Mouse (Mus musculus): ENCODE data around the gene Fcgbp. TPM values are rescaled to one million over a fixed set of nuclear protein-coding genes. Genes with fewer than 3 reads are reported as not detected.
"Not testable (repeated sequence)": the region's sequence is repeated elsewhere in the genome, so short reads cannot be mapped to it uniquely, and the experiment has no call there.

The Fcgbp gene
- polyA plus RNA-seq, 1 experiment from 2014 or later = 0.17 TPM

DNA sequence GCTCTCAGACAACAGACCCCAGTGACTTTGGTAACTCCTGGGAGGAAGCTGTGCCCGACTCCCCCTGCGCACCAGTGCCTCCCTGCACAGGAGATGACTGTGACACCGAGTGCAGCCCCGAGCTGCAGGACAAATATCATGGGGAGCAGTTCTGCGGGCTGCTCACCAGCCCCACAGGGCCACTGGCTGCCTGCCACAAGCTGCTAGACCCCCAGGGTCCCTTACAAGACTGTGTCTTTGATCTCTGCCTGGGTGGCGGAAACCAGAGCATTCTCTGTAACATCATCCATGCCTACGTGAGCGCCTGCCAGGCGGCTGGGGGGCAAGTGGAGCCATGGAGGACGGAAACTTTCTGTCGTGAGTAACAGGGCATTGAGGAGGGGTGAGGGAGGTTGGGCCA, 22.5 kb downstream of the Fcgbp start:
- Histone ChIP-seq H3K27ac (replicated peaks) (no peak overlapping the region), H3K4me1 (replicated peaks) (no peaks in the 10 kb centered on the region), H3K27me3 (no peaks in the 10 kb centered on the region), H3K9ac (no peak overlapping the region), H3K36me3 (replicated peaks) (no peaks in the 10 kb centered on the region), H3K4me3 (replicated peaks) (no peak overlapping the region), H3K9me3 (replicated peaks) (no peaks in the 10 kb centered on the region), H3K4me2 (no peak overlapping the region)
- 44% methylated on average over 11 of the region's 11 CpGs for WGBS (ENCODE audit: insufficient replicate concordance)
- ATAC-seq (ENCODE audit: insufficient read depth) = no peak

DNA sequence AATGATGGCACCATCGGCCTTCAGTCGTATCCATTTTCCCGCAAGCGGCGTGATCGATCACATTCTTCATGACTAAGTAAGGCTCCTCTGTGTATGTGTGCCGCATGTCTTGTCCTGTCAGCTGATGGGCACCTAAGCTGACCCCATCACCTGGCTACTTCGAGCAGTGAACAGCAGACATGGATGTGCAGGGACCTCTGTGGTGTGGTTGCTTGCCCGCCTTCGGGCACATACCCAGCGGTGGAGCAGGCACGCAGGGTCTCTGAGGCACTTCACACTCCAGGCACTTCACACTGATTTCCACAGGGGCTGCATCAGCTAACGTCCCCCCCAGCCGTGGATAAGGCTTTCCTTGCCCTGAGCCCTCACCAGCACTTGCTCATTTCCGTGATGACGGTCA, 28.1 kb downstream of the Fcgbp start:
- no peak overlapping the region for H3K27ac ChIP-seq (replicated peaks)
- WGBS (ENCODE audit: insufficient replicate concordance) = 83% methylated on average over 16 of the region's 16 CpGs
- ATAC-seq (ENCODE audit: insufficient read depth) = no peak

DNA sequence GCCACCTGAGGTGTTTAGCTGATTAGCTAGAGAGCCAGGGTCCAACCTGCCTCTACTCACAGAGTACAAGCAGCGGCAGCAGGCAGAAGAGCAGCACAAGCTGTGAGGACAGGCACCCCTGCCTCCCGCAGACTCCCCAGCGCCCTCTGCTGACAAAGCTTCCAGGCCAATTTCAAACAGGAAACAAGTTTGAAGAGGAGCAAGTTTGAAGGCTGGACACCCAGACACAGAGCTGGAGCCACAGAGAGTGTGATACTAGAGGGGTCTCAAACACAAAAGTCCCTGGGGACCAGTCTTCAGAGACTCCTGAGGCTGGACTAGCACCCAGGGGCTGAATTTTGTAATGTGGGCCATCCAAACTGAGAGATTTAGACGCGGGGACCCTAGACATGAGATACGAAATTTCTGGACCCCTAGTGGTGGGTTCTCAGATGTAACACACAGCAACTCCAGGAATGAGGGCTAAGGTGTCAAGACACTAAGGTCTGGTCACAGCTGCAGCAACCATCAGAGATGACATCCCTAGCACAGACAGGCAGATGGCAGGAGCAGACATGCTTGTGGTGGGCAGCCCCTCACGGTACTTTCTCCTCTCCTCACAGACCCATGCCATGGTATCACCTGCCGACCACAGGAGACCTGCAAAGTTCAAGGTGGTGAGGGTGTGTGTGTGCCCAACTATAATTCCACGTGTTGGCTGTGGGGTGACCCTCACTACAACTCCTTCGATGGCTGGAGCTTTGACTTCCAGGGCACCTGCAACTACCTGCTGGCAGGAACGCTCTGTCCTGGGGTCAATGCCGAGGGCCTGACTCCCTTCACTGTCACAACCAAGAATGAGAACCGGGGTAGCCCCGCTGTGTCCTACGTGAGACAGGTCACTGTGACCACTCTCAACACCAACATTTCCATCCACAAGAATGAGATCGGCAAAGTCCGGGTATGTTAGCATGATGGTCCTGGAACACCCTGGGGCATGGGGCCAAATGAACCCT, 29.9 kb downstream of the Fcgbp start:
- Histone ChIP-seq H3K36me3 (replicated peaks) (no peaks in the 10 kb centered on the region), H3K27ac (replicated peaks) (no peak overlapping the region), H3K4me3 (replicated peaks) (no peak overlapping the region), H3K9me3 (replicated peaks) (no peaks in the 10 kb centered on the region), H3K4me2 (no peak overlapping the region), H3K9ac (no peak overlapping the region), H3K27me3 (peaks cover 8% of the 10 kb centered on the region; the same call in 1 of the 2 replicates), H3K4me1 (replicated peaks) (no peaks in the 10 kb centered on the region)
- WGBS (ENCODE audit: insufficient replicate concordance) = 52% methylated on average over 17 of the region's 17 CpGs
- ATAC-seq (ENCODE audit: insufficient read depth) = no peak

More for the DNA sequence above, 28.1 kb downstream of the Fcgbp start:
- Histone ChIP-seq H3K9ac (no peak overlapping the region), H3K4me3 (replicated peaks) (no peak overlapping the region), H3K27me3 (no peaks in the 10 kb centered on the region), H3K4me1 (replicated peaks) (no peaks in the 10 kb centered on the region), H3K9me3 (replicated peaks) (no peaks in the 10 kb centered on the region), H3K36me3 (replicated peaks) (no peaks in the 10 kb centered on the region), H3K4me2 (no peak overlapping the region)

DNA sequence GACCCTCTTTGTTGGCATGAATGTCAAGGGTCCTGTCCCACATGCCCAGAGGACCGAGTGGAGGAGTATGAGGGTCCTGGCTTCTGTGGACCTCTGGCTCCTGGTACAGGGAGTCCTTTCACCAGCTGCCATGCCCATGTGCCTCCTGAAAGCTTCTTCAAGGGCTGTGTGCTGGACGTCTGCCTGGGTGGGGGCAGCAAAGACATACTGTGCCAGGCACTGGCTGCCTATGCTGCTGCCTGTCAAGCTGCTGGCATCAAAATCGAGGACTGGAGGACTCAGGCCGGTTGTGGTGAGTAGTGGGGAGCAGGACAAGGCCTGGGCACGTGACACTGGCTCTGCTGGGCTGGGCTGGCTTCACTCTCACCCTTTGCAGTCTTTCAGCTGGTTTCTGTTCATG, 31.9 kb downstream of the Fcgbp start:
- H3K4me1 ChIP-seq (replicated peaks); H3K27me3 ChIP-seq; H3K4me3 ChIP-seq (replicated peaks); H3K9me3 ChIP-seq (replicated peaks); H3K36me3 ChIP-seq (replicated peaks); H3K27ac ChIP-seq (replicated peaks); H3K4me2 ChIP-seq; ATAC-seq (ENCODE audit: insufficient read depth); H3K9ac ChIP-seq: not testable (repeated sequence)
- WGBS (ENCODE audit: insufficient replicate concordance) = 25% methylated on average over 5 of the region's 5 CpGs

DNA sequence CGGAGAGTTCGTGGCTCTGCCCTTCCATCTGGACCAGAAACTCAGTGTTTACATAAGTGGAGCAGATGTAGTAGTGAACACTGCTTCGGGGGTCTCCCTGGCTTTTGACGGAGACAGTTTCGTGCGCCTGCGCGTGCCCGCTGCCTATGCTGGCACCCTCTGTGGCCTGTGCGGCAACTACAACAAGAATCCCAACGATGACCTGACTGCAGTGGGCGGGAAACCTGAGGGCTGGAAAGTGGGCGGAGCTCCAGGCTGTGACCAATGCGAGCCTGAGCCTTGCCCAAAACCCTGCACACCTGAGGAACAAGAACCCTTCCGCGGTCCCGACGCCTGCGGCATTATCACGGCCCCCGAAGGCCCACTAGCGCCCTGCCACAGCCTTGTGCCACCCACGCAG, 33.6 kb downstream of the Fcgbp start:
- WGBS (ENCODE audit: insufficient replicate concordance) = 9% methylated on average over 23 of the region's 23 CpGs
- H3K27me3 ChIP-seq = peaks cover 8% of the 10 kb centered on the region; the same call in 1 of the 2 replicates
- H3K27ac ChIP-seq (replicated peaks) = no peak overlapping the region
- H3K4me3 ChIP-seq (replicated peaks) = no peak overlapping the region
- ATAC-seq (ENCODE audit: insufficient read depth) = no peak
- no peaks in the 10 kb centered on the region for H3K36me3 ChIP-seq (replicated peaks)
- no peaks in the 10 kb centered on the region for H3K4me1 ChIP-seq (replicated peaks)
- H3K4me2 ChIP-seq = no peak overlapping the region
- no peak overlapping the region for H3K9ac ChIP-seq
- no peaks in the 10 kb centered on the region for H3K9me3 ChIP-seq (replicated peaks)

DNA sequence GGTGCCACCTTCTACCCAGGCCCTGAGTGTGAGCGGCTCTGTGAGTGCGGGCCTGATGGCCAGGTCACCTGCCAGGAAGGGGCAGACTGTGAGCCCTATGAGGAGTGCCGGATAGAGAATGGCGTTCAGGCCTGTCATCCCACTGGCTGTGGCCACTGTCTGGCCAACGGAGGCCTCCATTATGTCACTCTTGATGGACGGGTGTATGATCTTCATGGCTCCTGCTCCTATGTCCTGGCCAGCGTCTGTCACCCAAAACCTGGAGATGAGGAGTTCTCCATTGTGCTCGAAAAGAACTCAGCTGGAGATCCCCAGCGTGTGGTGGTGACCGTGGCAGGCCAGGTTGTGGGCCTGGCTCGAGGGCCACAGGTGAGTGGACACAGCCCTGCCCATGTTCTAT, 35.2 kb downstream of the Fcgbp start:
- Histone ChIP-seq H3K27ac (replicated peaks) (no peak overlapping the region), H3K9ac (no peak overlapping the region), H3K27me3 (peaks cover 8% of the 10 kb centered on the region; the same call in 1 of the 2 replicates), H3K4me3 (replicated peaks) (no peak overlapping the region), H3K9me3 (replicated peaks) (no peaks in the 10 kb centered on the region), H3K4me2 (no peak overlapping the region), H3K4me1 (replicated peaks) (no peaks in the 10 kb centered on the region), H3K36me3 (replicated peaks) (no peaks in the 10 kb centered on the region)
- ATAC-seq (ENCODE audit: insufficient read depth) = no peak
- WGBS (ENCODE audit: insufficient replicate concordance) = 74% methylated on average over 11 of the region's 11 CpGs

DNA sequence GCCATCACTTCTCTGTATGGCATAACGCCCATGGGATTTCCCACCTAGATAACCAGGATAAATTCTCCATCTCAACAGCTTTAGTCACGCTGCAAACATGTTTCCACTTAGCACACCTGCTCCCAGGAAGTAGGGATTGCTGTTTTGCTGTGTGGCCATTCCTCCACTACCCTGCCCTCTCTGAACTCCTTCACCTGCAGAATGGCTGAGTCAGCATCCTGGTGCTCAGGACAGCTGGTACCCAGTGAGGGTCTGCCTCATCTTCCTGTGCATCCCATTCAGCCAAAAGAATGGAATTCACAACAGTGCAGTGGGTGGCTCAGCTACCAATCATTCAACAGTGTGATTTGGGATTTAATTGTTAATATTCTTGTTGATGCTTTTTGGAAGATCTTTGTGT, 43.6 kb downstream of the Fcgbp start:
- 41% methylated on average over 2 of the region's 2 CpGs for WGBS (ENCODE audit: insufficient replicate concordance)
- H3K4me1 ChIP-seq (replicated peaks) = no peaks in the 10 kb centered on the region

DNA sequence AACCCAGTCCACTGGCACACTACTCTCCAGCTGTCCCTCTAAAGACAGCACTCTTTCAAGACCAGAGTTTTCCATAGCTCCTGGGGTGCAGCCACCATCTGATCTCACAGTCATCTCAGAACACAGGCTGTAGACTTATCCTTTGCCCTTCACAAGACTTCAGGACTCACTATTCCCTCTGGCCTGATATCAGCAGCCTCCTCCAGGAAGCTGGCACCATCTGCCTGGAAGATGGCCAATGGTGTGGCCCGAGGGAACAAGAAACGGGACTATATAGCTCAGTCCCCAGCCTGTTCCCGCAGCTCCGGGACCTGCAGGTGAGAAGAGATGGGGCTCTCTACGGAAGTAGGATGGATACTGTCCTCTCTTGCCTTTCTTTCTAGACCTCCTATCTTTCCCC, 58.1 kb downstream of the Fcgbp start, which contains the start of gene 9530053A07Rik:
Gene 9530053A07Rik (plus strand): TSS at position 301 of the 400 bp plus-strand sequence.
- H3K4me3 ChIP-seq (replicated peaks) = no peak within 1 kb of the TSS
- WGBS (ENCODE audit: insufficient replicate concordance) = 65% methylated on average over 5 of the region's 5 CpGs

More for the DNA sequence above, 43.6 kb downstream of the Fcgbp start:
- ATAC-seq (ENCODE audit: insufficient read depth) = no peak
- Histone ChIP-seq H3K36me3 (replicated peaks) (no peaks in the 10 kb centered on the region), H3K27me3 (no peaks in the 10 kb centered on the region), H3K27ac (replicated peaks) (no peak overlapping the region), H3K9me3 (replicated peaks) (no peaks in the 10 kb centered on the region), H3K4me3 (replicated peaks) (no peak overlapping the region), H3K4me2 (no peak overlapping the region), H3K9ac (no peak overlapping the region)

DNA sequence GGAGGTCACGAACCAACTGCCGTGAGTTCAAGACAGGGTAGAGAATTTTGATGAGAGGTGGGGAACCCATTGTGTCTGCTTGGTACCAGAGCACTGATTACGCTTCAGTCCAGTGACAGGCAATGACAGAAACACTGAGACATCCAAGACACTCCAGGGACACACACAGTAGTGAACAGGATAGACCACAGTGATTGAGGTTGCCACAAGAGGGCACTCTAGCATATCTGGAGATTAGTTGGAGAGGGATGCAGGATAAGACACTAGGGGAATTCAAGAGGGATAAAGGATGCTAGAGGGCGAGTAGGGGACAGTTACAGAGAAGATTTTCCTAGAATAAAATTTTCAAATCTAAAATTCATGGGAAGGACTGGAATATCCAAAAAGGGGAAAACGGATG, 66.6 kb downstream of the Fcgbp start:
- Histone ChIP-seq H3K36me3 (replicated peaks) (no peaks in the 10 kb centered on the region), H3K4me3 (replicated peaks) (no peak overlapping the region), H3K27ac (replicated peaks) (no peak overlapping the region), H3K9me3 (replicated peaks) (no peaks in the 10 kb centered on the region), H3K27me3 (no peaks in the 10 kb centered on the region), H3K4me2 (no peak overlapping the region), H3K4me1 (replicated peaks) (no peaks in the 10 kb centered on the region), H3K9ac (no peak overlapping the region)
- WGBS (ENCODE audit: insufficient replicate concordance) = 41% methylated on average over 5 of the region's 5 CpGs
- ATAC-seq (ENCODE audit: insufficient read depth) = no peak

More for the DNA sequence above, 58.1 kb downstream of the Fcgbp start, which contains the start of gene 9530053A07Rik:
- Histone ChIP-seq H3K9me3 (replicated peaks) (no peaks in the 10 kb centered on the region), H3K4me1 (replicated peaks) (no peaks in the 10 kb centered on the region), H3K27me3 (no peaks in the 10 kb centered on the region), H3K36me3 (replicated peaks) (no peaks in the 10 kb centered on the region), H3K27ac (replicated peaks) (no peak within 1 kb of the TSS), H3K4me2 (no peak within 1 kb of the TSS), H3K9ac (no peak within 1 kb of the TSS)
- ATAC-seq (ENCODE audit: insufficient read depth) = no peak

DNA sequence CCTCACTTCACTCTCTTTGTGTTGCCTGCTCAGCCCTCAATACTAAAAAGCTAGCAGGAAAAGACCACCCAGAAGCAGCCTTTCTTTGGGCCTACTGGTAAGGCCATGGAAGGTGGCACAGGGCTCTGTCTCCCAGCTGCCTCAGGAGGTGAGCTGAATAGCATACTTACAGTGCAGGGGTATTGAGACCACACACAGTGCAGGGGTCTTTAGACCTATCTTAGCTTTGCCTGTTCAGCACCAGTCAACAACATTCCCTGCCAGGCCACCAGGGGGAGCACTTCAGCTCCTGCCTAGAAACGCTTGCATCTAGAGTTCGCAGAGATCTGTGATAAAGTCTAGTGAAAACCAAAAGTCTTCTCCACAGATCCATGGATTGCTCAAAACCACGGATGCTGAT, 77.2 kb downstream of the Fcgbp start:
- no peak overlapping the region for H3K4me3 ChIP-seq (replicated peaks)
- no peak overlapping the region for H3K27ac ChIP-seq (replicated peaks)
- 0 out of 2 replicates have a peak, but pooled peaks cover 2% of the 10 kb centered on the region for H3K9me3 ChIP-seq (replicated peaks)
- no peak overlapping the region for H3K4me2 ChIP-seq
- WGBS (ENCODE audit: insufficient replicate concordance) = 13% methylated on average over 3 of the region's 3 CpGs
- no peaks in the 10 kb centered on the region for H3K36me3 ChIP-seq (replicated peaks)
- H3K4me1 ChIP-seq (replicated peaks) = no peaks in the 10 kb centered on the region
- no peaks in the 10 kb centered on the region; the same call in none of the 2 replicates for H3K27me3 ChIP-seq
- H3K9ac ChIP-seq = no peak overlapping the region
- ATAC-seq (ENCODE audit: insufficient read depth) = no peak

DNA sequence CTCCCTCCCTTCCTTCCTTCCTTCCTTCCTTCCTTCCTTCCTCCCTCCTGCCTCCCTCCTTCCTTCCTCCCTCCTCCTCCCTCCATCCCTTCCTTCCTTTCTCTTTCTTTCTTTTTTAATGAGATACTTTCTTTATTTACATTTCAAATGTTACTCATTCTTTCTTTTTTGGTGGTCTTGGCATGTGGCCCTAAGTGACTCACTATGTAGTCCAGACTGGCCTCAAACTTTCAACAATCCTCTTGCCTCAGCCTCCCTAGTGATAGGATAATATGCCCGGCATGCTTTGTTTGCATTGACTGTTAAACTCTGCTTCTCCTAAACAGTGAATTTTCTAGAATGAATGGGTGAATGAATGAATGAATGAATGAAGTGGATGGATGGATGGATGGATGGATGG, 78.8 kb downstream of the Fcgbp start:
- no peaks in the 10 kb centered on the region for H3K4me1 ChIP-seq (replicated peaks)
- no peak overlapping the region for H3K4me2 ChIP-seq
- H3K9ac ChIP-seq = no peak overlapping the region
- ATAC-seq (ENCODE audit: insufficient read depth) = no peak
- H3K27me3 ChIP-seq = no peaks in the 10 kb centered on the region; the same call in none of the 2 replicates
- H3K4me3 ChIP-seq (replicated peaks) = no peak overlapping the region
- no peak overlapping the region for H3K27ac ChIP-seq (replicated peaks)
- WGBS (ENCODE audit: insufficient replicate concordance) = 70% methylated on average over 1 of the region's 1 CpGs
- no peaks in the 10 kb centered on the region for H3K9me3 ChIP-seq (replicated peaks)
- no peaks in the 10 kb centered on the region for H3K36me3 ChIP-seq (replicated peaks)

Data from liver, embryonic 15.5 days (tissue).